Mouse (Mus musculus): Measurements from ENCODE around the gene Pde4b.

Gene Pde4b

DNA sequence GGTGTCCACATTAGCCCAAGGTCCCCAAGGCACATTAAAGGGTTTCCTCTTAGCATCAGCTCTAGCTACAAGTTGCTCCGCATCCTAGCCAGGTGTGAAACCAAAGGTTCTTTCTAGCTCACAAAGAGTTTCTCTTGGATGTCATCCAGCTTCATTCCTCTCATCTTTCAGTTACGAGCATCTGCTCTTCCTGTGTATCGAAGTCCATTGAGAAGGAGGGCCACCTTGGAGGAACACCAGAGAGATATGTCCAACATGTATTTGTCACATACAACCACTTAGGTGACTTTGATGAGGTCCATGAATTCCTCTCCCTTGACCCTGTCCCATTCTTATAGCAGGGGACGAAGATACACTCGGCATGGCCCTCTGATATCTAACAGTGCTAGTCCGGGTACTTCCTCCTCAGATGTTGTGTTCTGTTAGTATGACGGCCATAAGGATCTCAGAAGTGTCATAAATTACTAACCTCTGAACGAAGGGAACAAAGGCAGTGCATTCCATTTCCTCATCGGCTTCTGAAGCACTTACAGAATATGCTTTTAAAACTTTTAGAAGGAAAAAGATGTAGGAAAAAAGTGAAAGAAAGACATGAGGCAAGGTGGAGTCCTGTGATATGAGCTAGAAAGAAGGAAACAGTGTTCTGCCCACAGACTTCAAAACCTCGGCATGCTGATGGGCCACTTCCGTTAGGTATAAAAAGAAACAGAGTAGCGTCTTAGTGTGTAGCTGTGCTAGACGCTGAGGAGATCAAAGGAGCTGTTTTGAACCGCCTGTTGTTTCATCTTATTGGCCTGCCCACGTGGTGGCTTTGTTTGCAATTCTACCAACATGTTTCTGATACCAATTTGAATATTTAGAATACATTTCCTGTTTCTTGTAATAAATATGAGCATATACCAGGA is 419.3 kb downstream of the Pde4b start:
- no peak for DNase-seq (ENCODE audit: low read depth, low spot score)

- no peak for DNase-seq (ENCODE audit: low read depth, low spot score)
Measured at GRCm38 (mm10) chr4:102507344-102507743, 420.0 kb downstream of the Pde4b start.

- DNase-seq (ENCODE audit: low read depth, low spot score) = no peak
Measured at GRCm38 (mm10) chr4:102507753-102508152, 420.4 kb downstream of the Pde4b start.

DNA sequence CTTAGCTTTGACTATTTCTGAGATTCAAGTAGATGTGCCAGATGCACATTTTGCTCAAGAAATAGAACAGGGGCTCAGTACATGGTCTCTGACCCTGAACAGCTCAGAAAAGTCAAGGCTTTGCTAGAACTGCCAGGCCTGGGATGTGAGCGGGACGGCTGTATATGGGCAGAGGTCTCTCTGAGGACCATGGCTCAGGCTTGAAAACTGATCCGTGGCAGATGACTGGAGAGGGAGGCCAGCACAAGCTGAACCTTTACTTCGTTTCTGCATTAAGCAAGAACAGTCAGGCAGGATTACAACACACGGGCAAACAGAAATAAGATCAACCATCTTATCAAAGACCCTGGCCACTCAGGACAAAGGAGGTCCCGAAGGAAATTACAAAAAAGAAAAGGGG is 422.7 kb downstream of the Pde4b start:
- no peak for DNase-seq (ENCODE audit: low read depth, low spot score)

DNA sequence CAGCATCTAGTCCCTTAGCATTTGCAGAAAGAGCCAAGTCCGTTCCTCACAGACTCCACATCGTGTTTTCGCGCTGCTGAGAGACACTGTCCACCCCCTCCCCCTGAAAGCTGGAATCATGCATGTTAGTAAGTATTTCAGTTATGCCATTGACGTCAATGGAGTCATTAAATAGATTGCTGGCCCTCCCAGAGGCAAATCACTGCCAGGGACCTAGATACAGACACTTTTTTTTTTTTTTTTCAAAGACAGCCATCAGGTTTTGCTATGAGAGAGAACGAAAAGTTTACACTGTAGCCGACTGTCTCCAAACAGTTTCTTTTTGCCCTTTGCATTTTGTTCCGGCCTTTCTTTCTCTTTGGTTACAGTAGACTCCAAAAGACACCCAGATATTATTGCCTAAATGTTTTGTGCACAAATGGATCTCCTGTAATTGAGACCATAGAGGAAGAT is 423.6 kb downstream of the Pde4b start:
- DNase-seq (ENCODE audit: low read depth, low spot score) = no peak

- no peak for DNase-seq (ENCODE audit: low read depth, low spot score)
Measured at GRCm38 (mm10) chr4:102511511-102511910, 424.2 kb downstream of the Pde4b start.

DNA sequence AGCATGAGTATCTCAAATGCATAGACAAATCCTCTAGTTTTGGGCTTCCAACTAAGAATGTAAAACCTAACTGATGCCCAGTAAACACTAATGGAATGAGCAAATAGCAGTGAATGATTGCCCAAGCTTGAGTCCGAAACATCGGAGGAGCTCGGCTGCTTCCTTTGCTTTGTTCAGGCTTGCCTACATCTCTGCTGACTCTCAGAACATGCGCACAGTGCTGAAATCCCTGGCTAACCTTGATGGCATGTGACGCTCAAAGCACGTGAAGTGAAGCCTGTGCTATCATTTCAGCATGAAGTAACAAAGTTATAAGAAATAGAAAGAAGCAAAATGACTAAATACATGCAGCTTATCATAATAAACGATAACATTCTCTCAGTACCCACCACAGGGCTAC is 425.6 kb downstream of the Pde4b start:
- DNase-seq (ENCODE audit: low read depth, low spot score) = no peak

DNA sequence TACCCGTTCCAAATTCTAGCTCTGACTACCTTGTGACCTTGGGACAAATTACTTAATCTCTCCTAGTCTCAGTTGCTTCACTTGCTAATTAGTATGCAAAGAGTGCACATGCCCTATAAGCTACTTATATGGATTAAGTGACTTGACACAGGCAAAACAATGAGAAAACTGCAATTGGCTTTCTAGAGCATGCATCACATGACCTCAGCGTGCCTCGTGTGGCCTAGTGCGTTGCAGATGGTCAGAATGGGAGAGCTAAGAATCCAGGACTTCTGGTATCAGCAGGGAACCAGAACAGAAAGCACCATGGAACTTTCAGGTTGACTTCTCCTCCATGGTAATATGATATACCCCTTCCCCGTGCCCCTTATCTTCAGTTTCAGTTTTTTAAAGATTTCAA is 426.2 kb downstream of the Pde4b start:
- no peak for DNase-seq (ENCODE audit: low read depth, low spot score)

GRCm38 (mm10) chr4:102514972-102515835 is 427.9 kb downstream of the Pde4b start:
- no peak for DNase-seq (ENCODE audit: low read depth, low spot score)

GRCm38 (mm10) chr4:102516395-102516794 is 429.1 kb downstream of the Pde4b start:
- no peak for DNase-seq (ENCODE audit: low read depth, low spot score)

DNA sequence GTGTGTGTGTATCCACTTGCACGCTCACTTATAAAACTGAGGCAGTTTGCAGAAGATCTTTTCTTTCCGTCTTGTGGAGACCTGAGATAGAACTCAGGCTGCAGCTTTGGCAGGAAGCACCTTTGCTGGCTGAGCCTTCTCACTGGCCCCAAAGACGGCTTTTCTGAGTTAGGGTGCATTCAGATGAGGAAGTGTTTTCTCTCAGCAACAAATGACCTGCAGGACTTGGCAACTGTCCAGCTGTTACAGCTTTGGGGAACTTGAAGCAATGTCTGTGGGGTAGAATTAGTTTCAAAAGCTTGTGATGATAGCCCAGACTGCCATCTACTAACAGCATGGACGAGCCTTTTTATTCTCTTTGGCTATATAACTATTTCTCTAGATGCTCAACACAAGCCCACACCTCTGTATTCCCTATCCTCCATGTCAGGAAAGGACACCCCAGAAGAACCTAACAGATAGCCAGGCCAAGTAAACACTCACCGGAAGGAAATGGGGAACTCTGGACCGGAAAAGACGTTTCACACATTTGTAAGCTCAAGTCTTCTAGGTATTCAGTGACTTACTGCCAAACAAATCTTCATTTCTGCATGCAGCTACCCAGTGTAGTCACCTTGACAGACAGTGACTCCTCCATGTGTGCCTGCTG is 429.8 kb downstream of the Pde4b start:
- no peak for DNase-seq (ENCODE audit: low read depth, low spot score)

DNA sequence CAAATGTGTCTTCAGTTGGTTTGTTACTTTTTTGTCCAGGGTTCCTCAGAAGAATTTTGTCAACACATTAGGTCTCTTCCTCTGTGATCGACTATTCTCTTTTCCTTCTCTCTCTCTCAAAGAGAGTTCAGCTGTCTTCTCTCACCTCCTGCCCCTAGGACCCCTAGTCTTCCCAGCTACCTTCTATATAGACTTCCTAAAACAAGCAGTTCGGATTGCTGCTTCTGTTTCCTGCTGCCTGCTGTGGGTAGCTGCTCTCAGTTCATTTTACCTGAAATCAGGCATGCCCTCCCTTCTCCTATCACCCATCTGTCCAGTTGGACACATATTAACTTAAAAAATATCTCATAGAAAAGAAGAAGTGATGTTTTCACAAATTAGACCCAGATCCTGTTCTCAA is 430.3 kb downstream of the Pde4b start:
- DNase-seq (ENCODE audit: low read depth, low spot score) = no peak

DNA sequence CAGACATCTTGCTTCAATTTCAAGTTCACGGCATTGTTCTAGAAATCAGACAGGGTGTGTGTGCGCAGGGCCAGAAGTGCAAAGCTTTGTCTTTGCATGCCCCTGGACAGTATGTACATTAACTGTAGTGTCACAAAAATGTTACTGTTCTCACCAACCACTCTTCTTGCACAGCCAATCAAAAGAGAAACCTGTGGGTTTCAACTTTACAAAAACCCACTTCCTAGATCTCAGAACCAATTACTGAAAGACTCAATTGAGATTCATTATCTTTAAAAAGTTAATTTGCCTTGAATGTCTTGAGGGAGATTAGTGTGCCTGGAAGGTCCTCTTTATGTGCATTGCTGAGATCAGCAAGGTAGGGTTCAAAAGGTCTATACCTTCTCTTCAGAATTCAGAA is 431.0 kb downstream of the Pde4b start:
- DNase-seq (ENCODE audit: low read depth, low spot score) = no peak

DNA sequence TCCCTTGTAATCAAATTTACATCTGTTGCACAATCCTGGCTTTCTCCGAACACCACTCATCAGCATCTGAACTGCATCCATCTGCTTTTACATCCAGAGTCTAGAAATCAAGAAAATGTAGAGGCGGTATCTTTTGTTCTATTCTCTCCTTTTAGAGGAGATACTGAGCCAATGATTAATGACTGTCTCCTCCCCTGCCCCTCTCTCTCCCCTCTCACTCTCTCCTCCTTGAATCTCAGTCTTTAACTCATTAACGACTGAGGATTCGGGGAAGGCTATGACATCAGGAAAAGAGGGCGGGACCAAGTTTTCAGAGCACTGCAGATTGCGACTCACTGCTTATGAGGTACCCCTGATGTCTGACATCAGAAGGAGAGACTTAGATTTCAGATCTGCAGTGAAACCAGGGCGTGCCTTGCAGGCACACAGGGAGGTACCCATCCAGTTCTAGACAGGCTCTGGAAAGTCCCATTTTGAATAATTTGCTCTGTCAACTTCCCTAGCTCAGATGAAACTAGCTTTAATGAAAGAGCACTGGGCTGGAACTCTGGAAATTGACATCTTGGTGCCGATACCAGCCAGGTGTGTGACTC is 433.4 kb downstream of the Pde4b start:
- DNase-seq (ENCODE audit: low read depth, low spot score) = no peak

- DNase-seq (ENCODE audit: low read depth, low spot score) = no peak
Measured at GRCm38 (mm10) chr4:102521434-102521833, 434.1 kb downstream of the Pde4b start.

DNA sequence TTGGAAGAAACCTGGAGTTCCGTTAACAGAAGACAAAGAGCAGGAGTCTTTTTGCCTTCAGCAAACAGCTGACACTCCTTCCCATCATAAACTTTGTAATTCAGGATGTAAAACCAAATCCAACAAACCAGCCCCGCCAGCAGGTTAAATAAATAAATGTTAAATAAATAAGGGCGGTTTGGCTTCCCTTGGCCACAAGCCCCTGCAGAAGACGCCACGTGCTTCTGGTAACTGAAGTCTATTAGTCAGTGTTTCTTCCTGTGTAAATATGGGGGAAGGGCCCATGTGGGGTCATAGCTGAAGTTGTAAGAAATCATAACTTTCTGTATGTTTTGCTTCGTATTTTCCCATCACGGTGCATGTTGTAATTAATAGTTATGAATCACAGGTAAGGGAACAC is 440.0 kb downstream of the Pde4b start:
- DNase-seq (ENCODE audit: low read depth, low spot score) = no peak

DNA sequence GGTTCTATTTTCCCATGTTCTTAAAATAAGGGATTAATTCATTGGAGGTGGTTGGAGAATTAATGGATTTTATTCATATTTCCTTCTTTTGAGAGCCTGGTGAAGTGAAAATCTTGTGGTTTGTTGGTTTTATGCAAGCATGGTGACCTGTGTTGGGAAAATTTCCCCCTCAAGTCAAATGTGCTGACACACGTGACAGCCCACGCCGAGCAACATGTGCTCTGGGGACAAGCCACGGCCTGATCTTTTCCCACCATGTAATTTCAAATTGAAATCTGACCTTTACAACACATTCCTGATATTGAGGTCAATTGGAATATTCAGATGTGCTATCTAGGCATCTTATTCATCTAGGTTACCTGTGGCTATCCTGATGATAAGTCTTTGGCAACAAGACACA is 443.5 kb downstream of the Pde4b start:
- no peak for DNase-seq (ENCODE audit: low read depth, low spot score)

- no peak for DNase-seq (ENCODE audit: low read depth, low spot score)
Measured at GRCm38 (mm10) chr4:102531729-102532128, 444.4 kb downstream of the Pde4b start.

- no peak for DNase-seq (ENCODE audit: low read depth, low spot score)
Measured at GRCm38 (mm10) chr4:102533183-102534048, 446.1 kb downstream of the Pde4b start.

DNA sequence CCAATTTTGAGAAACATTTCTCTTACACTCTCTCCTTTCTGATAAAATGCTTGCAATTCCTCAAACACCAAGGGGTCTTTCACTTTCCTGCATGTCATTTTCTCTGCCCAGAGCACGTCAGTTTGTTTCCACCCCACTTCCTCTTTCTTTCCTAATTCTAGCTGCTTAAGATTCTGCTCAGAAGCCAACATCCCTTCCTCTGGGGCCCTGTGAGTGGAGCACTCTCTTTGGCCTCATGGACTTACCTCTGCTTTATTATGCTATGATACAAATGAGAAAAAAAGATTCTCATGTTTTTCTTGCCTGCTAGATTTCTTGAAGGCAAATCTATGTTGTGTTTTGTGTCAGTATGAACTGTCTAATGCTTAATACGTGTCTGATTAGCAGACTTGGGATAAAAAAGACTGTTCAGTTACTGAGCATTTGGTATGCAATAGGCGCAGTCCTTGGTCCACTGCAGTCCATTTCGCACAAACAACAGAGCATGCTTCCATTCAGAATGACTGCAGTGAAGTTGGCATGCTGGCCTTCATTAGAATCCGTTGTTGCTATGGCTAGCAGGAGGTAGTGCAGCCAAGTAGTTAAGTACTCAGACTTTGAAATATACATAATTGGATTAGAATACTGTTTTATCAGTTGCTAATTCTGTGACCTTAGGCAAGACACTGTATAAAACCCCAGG is 446.8 kb downstream of the Pde4b start:
- no peak for DNase-seq (ENCODE audit: low read depth, low spot score)
